Mouse (Mus musculus) ES-E14 (cell line): Measurements from ENCODE around the gene Cryba4. TPM values are rescaled to one million over a fixed set of nuclear protein-coding genes. Genes with fewer than 3 reads are reported as not detected.

ENCODE experiments used
- DNase-seq: peaks from one replicate; pipeline ENCODE4 v3.0.0-alpha.2; 2013; ENCODE audit warnings: low read depth, low spot score
- H3K27ac ChIP-seq: 2 replicates; pipeline ENCODE4 v1.5.1; 2012; ENCODE audit warnings: low read depth, mild to moderate bottlenecking, low read length, moderate library complexity, mixed read lengths; ENCODE audit not compliant: poor library complexity, insufficient read depth, severe bottlenecking
- H3K36me3 ChIP-seq: 2 replicates; pipeline ENCODE4 v1.6.1; 2012; ENCODE audit warnings: mild to moderate bottlenecking, low read length, moderate library complexity, mixed read lengths; ENCODE audit not compliant: control insufficient read depth, poor library complexity, insufficient read depth, severe bottlenecking
- H3K4me1 ChIP-seq, 2 experiments: fragments of 150-350 bp in 1 of 2; sonication (generic) in 1 of 2; 2 replicates each; pipeline ENCODE4 v1.6.1; 2012; ENCODE audit warnings: low read length in 2 of 2, mild to moderate bottlenecking in 1 of 2, mixed read lengths in 1 of 2; ENCODE audit not compliant: control insufficient read depth in 2 of 2, insufficient read depth in 2 of 2, poor library complexity in 1 of 2
- H3K4me3 ChIP-seq, 2 experiments: fragments of 150-350 bp in 1 of 2; sonication (generic) in 1 of 2; 2 replicates each; pipeline ENCODE4 v1.5.1; 2012; ENCODE audit warnings: low read length in 2 of 2, low read depth in 1 of 2, mild to moderate bottlenecking in 1 of 2, mixed read lengths in 1 of 2; ENCODE audit not compliant: insufficient read depth in 1 of 2, poor library complexity in 1 of 2, severe bottlenecking in 1 of 2
- H3K9ac ChIP-seq: 2 replicates; pipeline ENCODE4 v1.6.1; 2012; ENCODE audit warnings: low read depth, mild to moderate bottlenecking, low read length, mixed read lengths; ENCODE audit not compliant: poor library complexity, insufficient read depth, severe bottlenecking
- H3K9me3 ChIP-seq: fragments of 150-350 bp; sonication (generic); 2 replicates; pipeline ENCODE4 v1.6.1; 2012; ENCODE audit warnings: low read depth, mild to moderate bottlenecking, low read length; ENCODE audit not compliant: control insufficient read depth, insufficient read depth
- CHD2 ChIP-seq: IDR thresholded peaks from 2 replicates; pipeline ENCODE4 v1.6.1; 2014; ENCODE audit warnings: mild to moderate bottlenecking, low read depth, low read length, inconsistent platforms
- HCFC1 ChIP-seq: IDR thresholded peaks from 2 replicates; pipeline ENCODE4 v1.6.1; 2012; ENCODE audit warnings: low read length, inconsistent platforms, borderline replicate concordance; ENCODE audit not compliant: insufficient read depth
- MAFK ChIP-seq: IDR thresholded peaks from 2 replicates; pipeline ENCODE4 v1.6.1; 2014; ENCODE audit warnings: mild to moderate bottlenecking, low read depth, low read length, inconsistent platforms; ENCODE audit not compliant: insufficient read depth
- ZC3H11A ChIP-seq: IDR thresholded peaks from 2 replicates; pipeline ENCODE4 v1.6.1; 2012; ENCODE audit warnings: low read depth, mild to moderate bottlenecking, inconsistent platforms, low read length, borderline replicate concordance
- ZNF384 ChIP-seq: IDR thresholded peaks from 2 replicates; pipeline ENCODE4 v1.6.1; 2012; ENCODE audit warnings: low read depth, low read length, inconsistent platforms
- in situ Hi-C, 2 experiments: fragments of 600-800 bp; cut with MboI; formaldehyde crosslinking; loops; one replicate each; pipeline ENCODE4 v1.15.1; 2025; ENCODE audit warnings: low sequenced_read_pairs in 2 of 2, inconsistent platforms in 1 of 2; ENCODE audit not compliant: unreplicated experiment in 2 of 2
- total RNA-seq: library from RNA; depleted of rRNA; stranded (reverse); fragments of 300-350 nt; gene quantifications from 2 replicates; pipeline ENCODE4 v1.2.3, GENCODE M21; 2012; rRNA removed

The Cryba4 gene
- total RNA-seq: 0.31 and 0.69 TPM in 2 replicates

- H3K9me3 ChIP-seq: no peaks in the 10 kb centered on the region
- DNase-seq: no peak
- H3K9ac ChIP-seq: no peak within 1 kb of the TSS
- no peaks in the 10 kb centered on the region for H3K36me3 ChIP-seq
- H3K27ac ChIP-seq: no peak within 1 kb of the TSS
- TF ChIP-seq ZNF384 (no peak), ZC3H11A (no peak), HCFC1 (no peak), MAFK (no peak), CHD2 (no peak)
- in situ Hi-C loops: no loop called here
- peaks cover 0 to 15% of the 10 kb centered on the region in 2 experiments; a peak in 2 of 4 replicates for H3K4me1 ChIP-seq
- H3K4me3 ChIP-seq: no peak within 1 kb of the TSS
These were observed at the start of gene Cryba4 for GRCm38 (mm10) chr5:112252400-112252799. Gene Cryba4 (minus strand): TSS chr5:112252518.

- Histone ChIP-seq H3K4me1 (peaks cover 5 to 24% of the 10 kb centered on the region in 2 experiments; a peak in 3 of 4 replicates), H3K27ac (no peak overlapping the region), H3K9ac (no peak overlapping the region), H3K4me3 (no peak overlapping the region), H3K36me3 (peaks cover 6% of the 10 kb centered on the region; the same call in 1 of the 2 replicates), H3K9me3 (no peaks in the 10 kb centered on the region)
- in situ Hi-C loops: no loop called here
- no peak for DNase-seq
- TF ChIP-seq ZC3H11A (no peak), HCFC1 (no peak), ZNF384 (no peak), CHD2 (no peak), MAFK (no peak)
These were observed 49.4 kb upstream of the Cryba4 start for GRCm38 (mm10) chr5:112301694-112302093.

GRCm38 (mm10) chr5:112300721-112301308, 48.5 kb upstream of the Cryba4 start:
- H3K9me3 ChIP-seq: no peaks in the 10 kb centered on the region

GRCm38 (mm10) chr5:112300112-112300511, 47.8 kb upstream of the Cryba4 start:
- H3K4me1 ChIP-seq: peaks cover 8 to 30% of the 10 kb centered on the region in 2 experiments
- H3K27ac ChIP-seq: no peak overlapping the region
- no peak overlapping the region for H3K9ac ChIP-seq
- in situ Hi-C loops: no loop called here
- no peak overlapping the region for H3K4me3 ChIP-seq
- H3K36me3 ChIP-seq: peaks cover 6% of the 10 kb centered on the region; the same call in 1 of the 2 replicates
- no peak for TF ChIP-seq ZNF384
- TF ChIP-seq HCFC1: no peak
- TF ChIP-seq ZC3H11A: no peak
- TF ChIP-seq MAFK: no peak
- TF ChIP-seq CHD2: no peak
- no peaks in the 10 kb centered on the region for H3K9me3 ChIP-seq
- DNase-seq: no peak

More at GRCm38 (mm10) chr5:112300721-112301308, 48.5 kb upstream of the Cryba4 start:
- no peak overlapping the region for H3K9ac ChIP-seq
- H3K36me3 ChIP-seq: peaks cover 6% of the 10 kb centered on the region; the same call in 1 of the 2 replicates
- H3K4me3 ChIP-seq: no peak overlapping the region
- TF ChIP-seq ZNF384 (no peak), ZC3H11A (no peak)
- in situ Hi-C loops: no loop called here
- no peak overlapping the region for H3K27ac ChIP-seq
- peaks cover 5 to 24% of the 10 kb centered on the region in 2 experiments; a peak in 3 of 4 replicates for H3K4me1 ChIP-seq
- no peak for DNase-seq

GRCm38 (mm10) chr5:112299399-112299798, 47.1 kb upstream of the Cryba4 start:
- H3K27ac ChIP-seq: no peak overlapping the region
- in situ Hi-C loops: no loop called here

More at GRCm38 (mm10) chr5:112299399-112299798, 47.1 kb upstream of the Cryba4 start:
- H3K36me3 ChIP-seq: 0 out of 2 replicates have a peak, but pooled peaks cover 4% of the 10 kb centered on the region
- DNase-seq: no peak
- H3K9ac ChIP-seq: no peak overlapping the region
- no peaks in the 10 kb centered on the region for H3K9me3 ChIP-seq
- peaks cover 8 to 37% of the 10 kb centered on the region in 2 experiments for H3K4me1 ChIP-seq
- H3K4me3 ChIP-seq: no peak overlapping the region
- TF ChIP-seq ZC3H11A: no peak
- TF ChIP-seq HCFC1: no peak
- no peak for TF ChIP-seq ZNF384
- no peak for TF ChIP-seq MAFK
- no peak for TF ChIP-seq CHD2
